Mouse (Mus musculus): ENCODE measurements around the gene Lin7a.

- TF ChIP-seq TAL1 (IDR thresholded peaks at IDR 0.05; ENCODE audit: low read length), result no peak
- no peak for TF ChIP-seq GATA1 (IDR thresholded peaks at IDR 0.05; ENCODE audit: low read length)
These were observed 76.4 kb downstream of the Lin7a start for GRCm38 (mm10) chr10:107347842-107348241.

Measured in erythroblast, embryonic 14.5 days (primary cell).